Comparison of ENCODE assay signal across 30 mouse cellular contexts in genomic region chr6:133883446-133883985, GRCm38 (mm10). TPM values are rescaled to one million over a fixed set of nuclear protein-coding genes. Genes with fewer than 3 reads are reported as not detected.
"Had no signal": no experiment of that assay in that cellular context is flagged by ENCODE, and none has a peak within 500 bp of the region (broad histone marks: within the 10 kb centered on the region; RNA-seq: fewer than 3 reads in every experiment).

No protein-coding gene starts in this region.

- DNase-seq: forebrain, postnatal 0 days; gastrocnemius, postnatal 14 days; gastrocnemius, postnatal 36 days; heart, adult 11 months; heart, adult 2 months; heart, postnatal 14 days; heart, postnatal 36 days; kidney, postnatal 14 days; layer of hippocampus, adult 9-11 months; layer of hippocampus, postnatal 36 days; left cerebral cortex, postnatal 4 days had no signal

- ATAC-seq: forebrain, postnatal 0 days; hindbrain, postnatal 0 days; intestine, embryonic 16.5 days; liver, embryonic 12.5 days had no signal

- H3K9ac ChIP-seq: forebrain, postnatal 0 days; heart, embryonic 13.5 days; heart, embryonic 15.5 days; hindbrain, embryonic 13.5 days; hindbrain, embryonic 15.5 days; limb, embryonic 13.5 days; limb, embryonic 15.5 days; liver, embryonic 12.5 days; liver, embryonic 14.5 days had no signal

- H3K27me3 ChIP-seq: heart, embryonic 13.5 days; heart, embryonic 15.5 days; hindbrain, embryonic 13.5 days; hindbrain, embryonic 15.5 days; limb, embryonic 13.5 days; limb, embryonic 15.5 days; liver, embryonic 12.5 days had no signal

- H3K4me2 ChIP-seq: heart, embryonic 11.5 days; heart, embryonic 13.5 days; heart, embryonic 15.5 days; hindbrain, embryonic 13.5 days; hindbrain, embryonic 15.5 days; limb, embryonic 13.5 days; limb, embryonic 15.5 days; liver, embryonic 12.5 days had no signal

- H3K4me1 ChIP-seq: heart, embryonic 13.5 days; heart, embryonic 15.5 days; hindbrain, embryonic 13.5 days; hindbrain, embryonic 15.5 days; limb, embryonic 13.5 days; limb, embryonic 15.5 days; liver, embryonic 12.5 days had no signal

- H3K4me3 ChIP-seq: heart, adult 2 months; heart, embryonic 13.5 days; heart, embryonic 15.5 days; hindbrain, embryonic 13.5 days; hindbrain, embryonic 15.5 days; limb, embryonic 13.5 days; limb, embryonic 15.5 days; liver, embryonic 12.5 days had no signal

- H3K27ac ChIP-seq: heart, adult 2 months; heart, embryonic 13.5 days; heart, embryonic 15.5 days; hindbrain, embryonic 13.5 days; hindbrain, embryonic 15.5 days; hindbrain, postnatal 0 days; limb, embryonic 13.5 days; limb, embryonic 15.5 days; liver, embryonic 12.5 days; liver, embryonic 14.5 days had no signal

- H3K36me3 ChIP-seq: heart, embryonic 13.5 days; heart, embryonic 15.5 days; hindbrain, embryonic 13.5 days; hindbrain, embryonic 15.5 days; limb, embryonic 13.5 days; limb, embryonic 15.5 days; liver, embryonic 12.5 days had no signal

- H3K9me3 ChIP-seq: heart, embryonic 15.5 days; hindbrain, embryonic 13.5 days; hindbrain, embryonic 15.5 days; limb, embryonic 15.5 days; liver, embryonic 12.5 days had no signal

RNA-seq across cellular contexts. Expression of gene Kap, which starts 30.0 kb away (rescaled TPM):
- polyA plus RNA-seq: forebrain, postnatal 0 days; heart, embryonic 11.5 days; heart, embryonic 13.5 days; heart, embryonic 15.5 days; heart, postnatal 0 days; hindbrain, embryonic 11.5 days; hindbrain, embryonic 13.5 days; hindbrain, embryonic 15.5 days; hindbrain, postnatal 0 days; intestine, embryonic 14.5 days; intestine, embryonic 16.5 days; kidney, embryonic 14.5 days; large intestine, adult 2 months; limb, embryonic 11.5 days; limb, embryonic 13.5 days; limb, embryonic 15.5 days; liver, adult 2 months; liver, embryonic 12.5 days; liver, embryonic 14.5 days; liver, embryonic 16.5 days had no signal
